Mouse (Mus musculus): ENCODE measurements around the gene Tlnrd1.

GRCm38 (mm10) chr7:83892333-83892669, 8.2 kb upstream of the Tlnrd1 start:
- TF ChIP-seq POLR2A (IDR thresholded peaks at IDR 0.05; ENCODE audit: control insufficient read depth, extremely low read depth, insufficient read depth, low read length, poor library complexity) (no peak), CTCF (IDR thresholded peaks at IDR 0.05; ENCODE audit: borderline replicate concordance, control insufficient read depth, extremely low read depth, insufficient read depth, low read length, poor library complexity) (no peak)
